Mouse (Mus musculus): Measurements from ENCODE around the gene Edn2. TPM values are rescaled to one million over a fixed set of nuclear protein-coding genes. Genes with fewer than 3 reads are reported as not detected.
A peak's percentile ranks its signal among the peaks of the same experiment; 100 is the strongest.

Gene Edn2
- polyA plus RNA-seq, 1 experiment from 2014 or later = not detected

GRCm38 (mm10) chr4:120180535-120180934 lies 19.5 kb downstream of the Edn2 start:
- no peak for DNase-seq (ENCODE audit: low read depth, low spot score)
- ATAC-seq = no peak
- in situ Hi-C loops (cut with MboI; ENCODE audit: low pct_unique_long_range_greater_than_20kb) = no loop called here
- H3K27me3 ChIP-seq = no peaks in the 10 kb centered on the region
- ChIA-PET CTCF (no interaction called here), POLR2A (no interaction called here)
- no peak for TF ChIP-seq CTCF (IDR thresholded peaks at IDR 0.05)

- H3K27me3 ChIP-seq = no peaks in the 10 kb centered on the region
- ChIA-PET CTCF (no interaction called here), POLR2A (no interaction called here)
- TF ChIP-seq CTCF (IDR thresholded peaks at IDR 0.05) = no peak
- in situ Hi-C loops (cut with MboI; ENCODE audit: low pct_unique_long_range_greater_than_20kb) = no loop called here
- no peak for DNase-seq (ENCODE audit: low read depth, low spot score)
- ATAC-seq = no peak
These were observed 23.5 kb downstream of the Edn2 start for GRCm38 (mm10) chr4:120184374-120184991.

GRCm38 (mm10) chr4:120186441-120186840 lies 25.4 kb downstream of the Edn2 start:
- no peak for ATAC-seq
- CTCF ChIA-PET = interaction anchor here (1.3 to 1.7 kb wide), 2 partner anchors 16 to 194 kb away, joined by 4 read pairs; no protein-coding TSS in a partner anchor

GRCm38 (mm10) chr4:120186934-120187333 lies 25.9 kb downstream of the Edn2 start:
- H3K27me3 ChIP-seq = no peaks in the 10 kb centered on the region
- POLR2A ChIA-PET = no interaction called here
- ATAC-seq = no peak
- DNase-seq (ENCODE audit: low read depth, low spot score) = no peak
- in situ Hi-C loops (cut with MboI; ENCODE audit: low pct_unique_long_range_greater_than_20kb) = no loop called here
- CTCF ChIA-PET = interaction anchor here (1.3 to 1.9 kb wide), 3 partner anchors 16 to 194 kb away, joined by 4 read pairs; no protein-coding TSS in a partner anchor
- no peak for TF ChIP-seq CTCF (IDR thresholded peaks at IDR 0.05)

More at GRCm38 (mm10) chr4:120186441-120186840, 25.4 kb downstream of the Edn2 start:
- H3K27me3 ChIP-seq = no peaks in the 10 kb centered on the region
- no peak for DNase-seq (ENCODE audit: low read depth, low spot score)
- POLR2A ChIA-PET = no interaction called here
- no peak for TF ChIP-seq CTCF (IDR thresholded peaks at IDR 0.05)
- in situ Hi-C loops (cut with MboI; ENCODE audit: low pct_unique_long_range_greater_than_20kb) = no loop called here

- POLR2A ChIA-PET = interaction anchor here (0.9 kb wide), 1 partner anchor 22 kb away, joined by 3 read pairs; no protein-coding TSS in a partner anchor
- in situ Hi-C loops (cut with MboI; ENCODE audit: low pct_unique_long_range_greater_than_20kb) = no loop called here
These were observed 27.2 kb downstream of the Edn2 start for GRCm38 (mm10) chr4:120188204-120188603.

GRCm38 (mm10) chr4:120188651-120189161 lies 27.7 kb downstream of the Edn2 start:
- ChIA-PET POLR2A (interaction anchor here (0.9 kb wide), 1 partner anchor 22 kb away, joined by 3 read pairs; no protein-coding TSS in a partner anchor), CTCF (interaction anchor here (1.0 to 2.0 kb wide), 3 partner anchors 22 to 318 kb away, joined by 3 to 4 read pairs (median 4); no protein-coding TSS in a partner anchor)
- no peak for TF ChIP-seq CTCF (IDR thresholded peaks at IDR 0.05)
- ATAC-seq (peak; percentile 98), DNase-seq (ENCODE audit: low read depth, low spot score) (peak; percentile 88)
- in situ Hi-C loops (cut with MboI; ENCODE audit: low pct_unique_long_range_greater_than_20kb) = no loop called here
- no peaks in the 10 kb centered on the region for H3K27me3 ChIP-seq

More at GRCm38 (mm10) chr4:120188204-120188603, 27.2 kb downstream of the Edn2 start:
- TF ChIP-seq CTCF (IDR thresholded peaks at IDR 0.05) = no peak
- DNase-seq (ENCODE audit: low read depth, low spot score) (no peak), ATAC-seq (peak; percentile 5)
- H3K27me3 ChIP-seq = no peaks in the 10 kb centered on the region
- CTCF ChIA-PET = interaction anchor here (1.9 kb wide), 1 partner anchor 22 kb away, joined by 4 read pairs; no protein-coding TSS in a partner anchor

- DNase-seq (ENCODE audit: low read depth, low spot score) (no peak), ATAC-seq (no peak)
- POLR2A ChIA-PET = no interaction called here
- in situ Hi-C loops (cut with MboI; ENCODE audit: low pct_unique_long_range_greater_than_20kb) = no loop called here
- H3K27me3 ChIP-seq = no peaks in the 10 kb centered on the region
- CTCF ChIA-PET = interaction anchor here (1.0 to 2.0 kb wide), 2 partner anchors 41 to 319 kb away, joined by 3 to 4 read pairs; no protein-coding TSS in a partner anchor
- TF ChIP-seq CTCF (IDR thresholded peaks at IDR 0.05) = no peak
These were observed 28.9 kb downstream of the Edn2 start for GRCm38 (mm10) chr4:120189941-120190340.

GRCm38 (mm10) chr4:120191987-120192386 lies 31.0 kb downstream of the Edn2 start:
- no peak for ATAC-seq
- no peak for TF ChIP-seq CTCF (IDR thresholded peaks at IDR 0.05)
- ChIA-PET CTCF (interaction anchor here (1.2 kb wide), 1 partner anchor 10 kb away, joined by 3 read pairs; no protein-coding TSS in a partner anchor), POLR2A (no interaction called here)
- DNase-seq (ENCODE audit: low read depth, low spot score) = no peak
- no peaks in the 10 kb centered on the region for H3K27me3 ChIP-seq
- in situ Hi-C loops (cut with MboI; ENCODE audit: low pct_unique_long_range_greater_than_20kb) = no loop called here

GRCm38 (mm10) chr4:120194026-120194425 lies 33.0 kb downstream of the Edn2 start:
- ATAC-seq (no peak), DNase-seq (ENCODE audit: low read depth, low spot score) (no peak)
- ChIA-PET CTCF (no interaction called here), POLR2A (no interaction called here)
- in situ Hi-C loops (cut with MboI; ENCODE audit: low pct_unique_long_range_greater_than_20kb) = no loop called here
- no peaks in the 10 kb centered on the region for H3K27me3 ChIP-seq
- TF ChIP-seq CTCF (IDR thresholded peaks at IDR 0.05) = no peak

GRCm38 (mm10) chr4:120194965-120195364 lies 34.0 kb downstream of the Edn2 start:
- DNase-seq (ENCODE audit: low read depth, low spot score) (no peak), ATAC-seq (no peak)
- no peaks in the 10 kb centered on the region for H3K27me3 ChIP-seq
- TF ChIP-seq CTCF (IDR thresholded peaks at IDR 0.05) = no peak
- ChIA-PET POLR2A (no interaction called here), CTCF (no interaction called here)
- in situ Hi-C loops (cut with MboI; ENCODE audit: low pct_unique_long_range_greater_than_20kb) = no loop called here

- POLR2A ChIA-PET = no interaction called here
- TF ChIP-seq CTCF (IDR thresholded peaks at IDR 0.05) = no peak
- in situ Hi-C loops (cut with MboI; ENCODE audit: low pct_unique_long_range_greater_than_20kb) = no loop called here
- ATAC-seq (no peak), DNase-seq (ENCODE audit: low read depth, low spot score) (no peak)
- no peaks in the 10 kb centered on the region for H3K27me3 ChIP-seq
- CTCF ChIA-PET = no interaction called here
These were observed 38.3 kb downstream of the Edn2 start for GRCm38 (mm10) chr4:120199184-120199885.
